Mouse (Mus musculus) thymus, postnatal 10 days (tissue): ENCODE results near the gene Gm16181.

ENCODE experiments used
- DNase-seq, 2 experiments: peaks; one replicate each; pipeline ENCODE4 v3.0.0; 2021; ENCODE audit warnings: low spot score in 2 of 2

Gm16181 gene

DNA sequence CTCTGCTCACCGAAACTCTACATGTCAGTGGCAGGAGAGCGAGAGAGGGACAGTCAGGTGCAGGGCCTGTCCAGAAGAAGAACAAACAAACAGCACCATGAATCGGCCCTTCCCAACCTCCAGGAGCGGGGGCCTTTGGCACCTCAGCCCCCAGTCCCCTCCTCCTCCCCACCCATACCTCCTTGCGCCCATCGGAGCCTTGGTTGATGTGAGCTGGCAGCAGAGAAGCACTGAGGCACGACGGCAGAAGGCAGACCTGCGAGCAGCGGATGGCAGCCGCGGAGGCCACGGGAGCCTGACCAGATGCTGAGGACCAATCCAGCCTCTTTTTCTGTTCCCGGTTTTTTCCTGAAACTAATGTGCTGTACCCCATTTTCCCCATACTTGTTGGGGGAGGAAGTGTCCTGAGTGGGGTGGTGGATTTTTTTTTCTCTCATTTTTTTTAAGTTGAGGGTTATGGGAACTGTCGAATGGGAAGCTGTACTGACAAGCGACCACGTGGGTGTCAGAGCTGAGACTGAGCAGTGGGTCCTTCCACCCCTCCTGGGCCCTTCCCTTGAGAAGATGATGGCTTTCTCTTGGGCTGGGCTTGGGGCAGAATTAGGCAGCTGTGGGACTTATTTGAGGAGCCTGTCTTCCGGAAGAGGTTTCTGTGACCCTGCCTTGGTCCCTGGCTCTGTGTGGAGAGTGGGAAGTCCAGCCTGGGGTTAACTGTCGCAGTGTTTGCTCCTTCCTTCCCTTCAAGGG lies 29.0 kb downstream of the Gm16181 start:
- DNase-seq = no peak

DNA sequence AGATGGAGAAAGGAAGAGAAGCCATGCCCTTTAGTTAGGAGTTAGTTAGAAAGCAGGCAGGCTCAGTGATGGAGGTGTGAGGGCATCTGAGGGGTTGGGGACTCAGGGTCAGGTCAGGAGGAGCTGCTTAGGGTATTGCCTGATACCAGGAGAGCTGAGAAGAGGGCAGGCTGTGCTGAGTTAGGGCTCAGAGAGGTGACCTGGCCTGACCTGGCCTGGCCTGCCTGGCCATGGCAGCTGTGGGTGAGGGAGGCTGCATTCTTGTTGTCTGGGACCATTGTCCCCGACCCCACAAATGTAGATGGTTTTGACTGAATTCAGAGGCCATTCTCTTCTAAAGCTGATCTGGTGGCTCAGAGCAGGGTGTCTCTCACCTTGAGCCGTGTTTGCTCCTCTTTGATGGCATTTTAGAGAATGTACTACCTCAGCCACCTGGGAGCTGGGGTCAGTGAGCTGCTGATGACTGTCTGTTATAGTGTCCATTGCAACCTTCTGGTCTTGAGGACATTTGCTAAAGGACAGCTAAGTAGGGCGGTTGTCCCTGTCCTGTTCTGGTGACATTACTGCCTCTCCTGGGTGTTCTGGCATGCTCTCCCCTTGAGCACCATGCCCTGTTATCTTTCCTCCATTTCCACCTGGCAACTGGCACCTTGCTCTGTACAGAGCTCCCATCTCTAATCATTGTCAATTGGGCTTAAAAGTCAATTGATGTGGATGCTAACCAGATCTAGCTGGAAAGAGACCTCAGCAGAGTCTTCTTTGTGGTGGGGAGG lies 29.9 kb downstream of the Gm16181 start:
- no peak for DNase-seq

DNA sequence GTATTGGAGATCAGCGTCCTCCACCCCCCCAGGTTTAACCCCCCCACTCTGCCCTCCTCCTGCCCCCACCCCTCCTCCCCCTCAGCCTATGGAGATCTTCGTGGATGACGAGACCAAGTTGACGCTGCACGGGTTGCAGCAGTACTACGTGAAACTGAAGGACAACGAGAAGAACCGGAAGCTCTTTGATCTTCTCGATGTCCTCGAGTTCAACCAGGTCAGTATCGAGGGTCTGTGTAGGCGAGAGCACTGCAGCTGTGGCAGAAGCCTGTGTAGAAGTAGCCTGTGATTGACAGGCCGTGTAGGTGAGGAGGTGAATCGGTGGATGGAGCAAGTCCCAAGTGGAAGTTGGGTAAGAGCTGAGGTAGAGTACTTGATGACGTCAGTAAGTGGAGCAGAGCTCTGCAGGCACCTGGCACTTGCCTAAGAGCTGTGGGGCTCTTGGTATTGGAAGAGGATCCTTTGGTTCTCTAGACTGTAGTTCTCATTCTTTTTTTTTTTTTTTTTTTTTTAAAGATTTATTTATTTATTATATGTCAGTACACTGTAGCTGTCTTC lies 30.6 kb downstream of the Gm16181 start:
- no peak for DNase-seq

DNA sequence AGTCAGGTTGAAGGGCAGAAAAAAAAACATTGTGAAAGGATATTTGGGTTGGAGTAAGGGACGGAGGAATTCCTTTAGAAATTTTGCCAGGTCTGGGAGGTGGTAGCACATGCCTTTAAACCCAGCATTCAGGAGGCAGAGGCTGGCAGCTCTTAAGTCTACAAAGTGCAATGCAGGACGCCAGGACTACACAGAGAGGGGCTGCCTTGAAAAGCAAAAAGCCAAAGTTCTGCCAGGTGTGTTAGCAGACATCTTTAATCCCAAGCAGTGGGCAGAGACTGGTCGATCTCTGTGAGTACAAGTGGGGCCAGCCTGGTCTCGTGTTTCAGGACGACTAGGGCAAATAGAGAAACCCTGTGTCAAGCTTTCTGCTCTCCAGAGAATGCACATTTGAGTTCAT lies 31.3 kb downstream of the Gm16181 start:
- DNase-seq = no peak

DNA sequence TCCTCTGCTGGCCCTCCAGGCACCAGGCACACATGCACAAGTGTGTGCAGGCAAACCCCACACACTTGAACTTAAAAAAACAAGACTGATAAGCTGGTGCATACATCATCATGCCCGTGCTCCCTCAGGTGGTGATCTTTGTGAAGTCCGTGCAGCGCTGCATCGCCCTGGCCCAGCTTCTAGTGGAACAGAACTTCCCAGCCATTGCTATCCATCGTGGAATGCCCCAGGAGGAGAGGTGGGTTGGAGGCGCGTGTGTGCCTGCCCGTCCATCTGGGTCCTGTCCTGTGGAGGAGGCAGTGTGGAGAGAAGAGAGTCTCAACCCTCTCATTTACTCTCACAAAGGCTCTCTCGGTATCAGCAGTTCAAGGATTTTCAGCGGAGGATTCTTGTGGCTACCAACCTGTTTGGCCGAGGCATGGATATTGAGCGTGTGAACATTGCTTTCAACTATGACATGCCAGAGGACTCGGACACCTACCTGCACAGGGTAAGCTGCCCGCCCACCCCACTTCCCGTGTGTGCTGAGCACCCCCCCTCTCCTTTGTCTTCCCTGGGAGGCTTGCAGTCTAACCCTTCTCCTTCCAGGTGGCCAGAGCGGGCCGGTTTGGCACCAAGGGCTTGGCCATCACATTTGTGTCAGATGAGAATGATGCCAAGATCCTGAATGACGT lies 32.1 kb downstream of the Gm16181 start:
- DNase-seq = no peak

DNA sequence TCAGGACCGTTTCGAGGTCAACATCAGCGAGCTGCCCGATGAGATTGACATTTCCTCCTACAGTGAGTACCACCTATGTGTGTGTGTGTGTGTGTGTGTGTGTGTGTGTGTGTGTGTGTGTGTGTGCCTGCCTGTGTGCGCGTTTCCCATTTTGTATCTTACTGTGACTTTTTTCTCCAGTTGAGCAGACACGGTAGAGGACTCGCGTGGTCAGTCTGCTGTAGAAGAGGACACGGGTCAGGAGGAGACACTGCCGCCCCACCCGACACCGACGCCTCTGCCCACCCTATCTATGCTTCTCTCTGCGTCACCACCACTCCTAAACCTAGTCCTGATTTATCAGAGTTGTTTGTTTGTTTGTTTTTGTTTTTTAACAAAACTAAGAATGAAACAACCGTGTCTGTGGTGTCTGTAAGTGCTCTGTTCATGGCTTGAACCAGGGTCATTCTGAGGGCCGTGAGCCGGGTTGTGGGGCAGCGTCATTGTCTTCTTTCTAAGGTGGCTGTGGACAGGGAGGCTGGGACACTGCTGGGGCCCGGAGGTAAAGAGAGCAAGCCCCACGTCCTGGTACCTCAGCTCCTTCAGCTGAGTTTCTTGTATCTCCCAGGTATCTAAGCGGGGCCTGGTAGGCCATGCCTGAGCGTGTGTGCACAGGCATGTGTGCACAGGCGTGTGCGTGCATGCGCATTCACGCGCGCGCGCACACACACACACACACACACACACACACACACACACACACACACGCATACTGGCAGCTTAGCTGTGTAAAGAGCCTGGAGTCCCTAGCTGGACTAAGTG lies 32.9 kb downstream of the Gm16181 start:
- no peak for DNase-seq

DNA sequence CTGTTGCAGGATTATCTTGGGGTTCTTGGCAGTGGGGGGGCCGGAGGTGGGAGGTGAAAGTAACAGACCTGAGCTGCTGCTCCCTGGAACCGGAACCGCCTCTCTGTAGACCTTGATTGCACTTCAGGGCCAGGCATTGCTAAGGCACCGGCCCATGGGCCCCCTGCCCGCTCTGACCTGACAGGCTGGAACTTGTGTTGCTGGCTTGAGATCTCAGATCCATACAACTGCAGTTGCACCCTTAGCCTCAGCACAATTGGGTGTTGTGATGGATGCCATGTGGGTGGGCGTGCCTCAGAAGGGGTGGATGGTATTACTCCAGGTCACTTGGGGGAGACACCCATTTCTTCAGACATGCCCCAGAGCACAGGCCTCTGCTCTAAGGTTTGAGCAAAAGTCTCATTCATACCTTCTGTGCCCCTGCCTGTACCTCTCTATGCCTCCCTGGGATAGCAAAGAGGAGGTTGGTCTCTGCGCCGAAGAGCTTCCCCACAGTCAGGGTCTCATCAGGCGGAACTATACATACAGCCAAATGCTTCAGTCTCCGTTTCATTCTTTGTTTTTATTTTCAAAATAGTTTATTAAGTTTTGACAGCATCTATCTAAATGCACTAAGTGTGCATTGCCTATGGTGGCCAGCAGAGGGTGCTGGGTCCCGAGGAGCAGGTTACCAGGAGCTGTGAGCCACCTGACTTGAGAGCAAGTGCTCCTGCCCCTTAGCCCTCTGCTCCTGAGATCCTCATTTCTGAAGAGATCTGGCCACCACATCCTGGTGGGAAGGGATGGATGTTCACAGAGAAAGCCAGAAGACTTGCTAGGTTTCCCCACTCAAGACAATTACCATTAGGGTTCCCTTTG lies 33.8 kb downstream of the Gm16181 start:
- peak; percentile 59 to 74 for DNase-seq

DNA sequence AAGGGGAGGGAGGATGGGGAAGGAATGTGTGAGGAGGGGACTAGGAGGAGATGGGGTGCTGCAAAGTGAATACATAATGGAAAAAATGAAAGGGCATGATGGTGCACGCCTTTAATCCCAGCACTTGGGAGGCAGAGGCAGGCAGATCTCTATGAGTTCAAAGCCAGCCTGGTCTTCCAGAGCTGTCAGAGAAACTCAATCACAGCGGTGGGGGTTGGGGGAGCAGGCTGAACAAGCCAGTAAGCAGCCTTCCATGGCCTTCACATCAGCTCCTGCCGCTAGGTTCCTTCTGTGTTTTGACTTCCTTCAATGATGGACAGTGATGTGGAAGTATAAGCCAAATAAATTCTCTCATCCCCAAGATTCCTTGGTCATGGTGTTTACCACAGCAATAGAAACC lies 34.7 kb downstream of the Gm16181 start:
- DNase-seq = no peak

DNA sequence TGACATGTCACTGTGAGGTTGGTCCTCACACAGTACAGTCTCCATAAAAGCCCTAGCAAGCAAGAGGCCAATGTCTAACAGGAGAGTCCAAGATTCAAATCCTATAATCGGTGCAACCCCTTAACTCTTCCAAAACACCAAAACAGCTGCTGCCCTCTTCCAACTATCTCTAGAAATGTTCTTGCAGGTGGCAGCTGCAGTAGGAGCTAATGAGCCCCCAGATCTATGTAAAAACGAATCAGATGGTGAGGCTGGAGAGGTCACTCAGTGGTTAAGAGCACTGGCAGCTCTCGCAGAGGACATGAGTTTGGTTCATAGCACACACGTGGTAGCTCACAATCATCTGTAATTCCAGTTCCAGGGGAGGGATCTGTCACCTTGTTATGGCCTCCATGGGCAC lies 35.1 kb downstream of the Gm16181 start:
- DNase-seq = no peak

DNA sequence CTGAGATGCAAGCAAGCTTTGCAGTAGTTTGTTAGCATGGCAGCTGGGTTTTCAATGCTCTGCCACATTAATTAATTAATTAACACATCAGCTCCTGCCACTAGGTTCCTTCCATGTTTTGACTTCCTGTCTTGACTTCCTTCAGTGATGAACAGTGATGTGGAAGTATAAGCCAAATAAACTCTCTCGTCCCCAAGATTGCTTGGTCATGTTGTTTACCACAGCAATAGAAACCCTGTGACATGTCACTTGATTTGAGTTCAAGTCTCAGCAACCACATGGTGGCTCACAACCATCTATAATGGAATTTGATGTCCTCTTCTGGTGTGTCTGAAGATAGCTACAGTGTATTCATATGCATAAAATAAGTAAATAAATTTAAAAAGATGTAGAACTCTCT lies 36.7 kb downstream of the Gm16181 start:
- no peak for DNase-seq

DNA sequence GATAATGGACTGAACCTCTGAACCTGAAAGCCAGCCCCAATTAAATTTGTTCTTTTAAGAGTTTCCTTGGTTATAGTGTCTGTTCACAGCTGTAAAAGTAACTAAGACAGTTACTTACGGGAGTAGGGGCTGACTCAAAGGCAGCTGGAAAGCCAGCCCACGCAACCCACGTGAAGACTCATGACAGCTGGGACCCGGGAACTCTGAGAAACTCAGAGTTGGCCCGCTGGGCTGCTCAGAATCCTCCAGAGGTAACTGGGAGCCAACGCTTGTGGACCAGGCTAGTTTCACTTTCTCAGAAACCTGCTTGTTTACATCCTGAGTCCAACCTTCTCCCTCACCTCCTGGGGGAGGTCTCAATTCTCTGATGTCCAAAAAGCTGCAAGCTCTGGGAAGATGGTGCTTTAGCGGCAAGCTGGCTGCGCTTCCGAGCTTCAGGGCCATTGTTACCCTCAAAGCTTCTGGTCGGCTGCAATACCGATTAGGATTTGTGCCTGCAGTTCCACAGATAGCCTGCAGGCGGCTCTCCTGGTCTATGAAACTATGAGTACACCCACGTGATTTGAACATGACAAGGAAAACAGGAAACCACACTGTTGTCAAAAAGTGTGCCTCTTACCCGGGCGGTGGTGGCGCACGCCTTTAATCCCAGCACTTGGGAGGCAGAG lies 37.3 kb downstream of the Gm16181 start:
- DNase-seq = peak; percentile 88 to 94

DNA sequence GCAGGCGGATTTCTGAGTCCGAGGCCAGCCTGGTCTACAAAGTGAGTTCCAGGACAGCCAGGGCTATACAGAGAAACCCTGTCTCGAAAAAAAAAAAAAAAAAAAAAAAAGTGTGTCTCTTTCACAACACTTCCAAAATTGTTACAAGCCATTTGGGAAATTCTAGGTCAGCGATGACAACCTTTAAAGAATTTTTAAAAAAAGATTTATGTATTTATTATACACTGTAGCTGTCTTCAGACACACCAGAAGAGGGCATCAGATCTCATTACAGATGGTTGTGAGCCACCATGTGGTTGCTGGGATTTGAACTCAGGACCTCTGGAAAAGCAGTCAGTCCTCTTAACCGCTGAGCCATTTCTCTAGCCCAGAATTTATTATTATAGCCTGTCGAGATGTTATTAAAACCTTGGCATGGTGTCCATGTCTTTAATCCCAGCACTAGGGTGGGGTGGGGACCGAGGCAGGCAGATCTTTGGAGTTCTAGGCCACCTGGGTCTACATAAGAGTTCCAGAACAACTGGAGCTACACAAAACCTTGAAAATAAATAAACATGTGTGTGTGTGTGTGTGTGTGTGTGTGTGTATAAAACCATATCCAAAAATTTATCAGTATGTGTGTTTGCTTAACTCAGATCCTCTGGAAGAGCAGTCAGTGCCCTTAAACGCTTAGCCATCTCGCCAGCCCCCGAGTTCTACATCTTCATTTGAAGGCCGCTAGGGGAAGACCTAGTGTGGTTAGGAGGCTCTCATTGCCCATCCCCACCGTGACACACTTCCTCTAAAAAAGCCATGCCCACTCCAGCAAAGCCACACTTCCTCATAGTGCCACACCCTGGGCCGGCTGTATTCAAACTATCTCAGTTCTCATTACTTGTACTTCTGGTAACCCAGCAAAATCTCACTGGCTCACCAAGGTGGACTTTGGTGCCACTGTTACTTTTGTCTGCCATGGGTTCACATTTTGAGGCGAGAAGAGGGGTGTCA lies 38.2 kb downstream of the Gm16181 start:
- no peak for DNase-seq

DNA sequence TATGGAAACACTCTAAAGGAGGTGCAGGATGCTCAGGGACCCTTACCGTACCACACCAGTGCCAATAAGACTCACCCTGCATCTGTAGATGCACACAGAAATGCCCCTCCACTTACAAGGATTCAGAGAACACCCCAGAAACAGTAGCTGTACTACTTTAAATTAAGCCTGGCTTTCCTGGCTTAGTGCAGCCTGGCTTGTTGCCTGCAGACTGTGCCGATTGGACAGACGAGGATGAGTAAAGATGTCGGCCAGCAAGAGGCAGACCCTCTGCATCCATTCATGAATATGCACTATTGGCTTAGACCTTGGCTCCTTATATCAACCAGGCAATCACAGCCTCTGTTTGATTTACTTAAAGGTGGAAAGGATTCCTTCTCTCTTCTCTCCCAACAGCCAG lies 39.0 kb downstream of the Gm16181 start:
- DNase-seq = no peak

DNA sequence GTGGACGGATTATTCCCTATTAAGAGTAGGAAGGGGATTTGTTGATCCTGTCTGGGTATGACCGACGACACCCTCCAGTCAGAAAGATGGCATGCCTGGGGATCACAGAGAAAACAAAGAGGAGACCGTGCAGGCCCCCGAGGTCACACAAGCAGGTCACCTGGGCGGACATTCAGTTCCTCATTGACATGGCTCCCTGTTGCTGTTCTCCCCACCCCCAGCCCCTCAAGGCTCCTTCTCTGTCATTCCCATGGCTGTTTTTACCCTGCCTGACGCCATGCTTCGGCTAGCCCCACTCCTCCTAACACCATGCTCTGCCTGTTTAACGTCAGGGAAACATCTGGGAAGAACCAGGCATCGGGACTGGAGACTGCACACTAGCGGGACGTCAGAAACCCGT lies 41.0 kb downstream of the Gm16181 start:
- no peak for DNase-seq

DNA sequence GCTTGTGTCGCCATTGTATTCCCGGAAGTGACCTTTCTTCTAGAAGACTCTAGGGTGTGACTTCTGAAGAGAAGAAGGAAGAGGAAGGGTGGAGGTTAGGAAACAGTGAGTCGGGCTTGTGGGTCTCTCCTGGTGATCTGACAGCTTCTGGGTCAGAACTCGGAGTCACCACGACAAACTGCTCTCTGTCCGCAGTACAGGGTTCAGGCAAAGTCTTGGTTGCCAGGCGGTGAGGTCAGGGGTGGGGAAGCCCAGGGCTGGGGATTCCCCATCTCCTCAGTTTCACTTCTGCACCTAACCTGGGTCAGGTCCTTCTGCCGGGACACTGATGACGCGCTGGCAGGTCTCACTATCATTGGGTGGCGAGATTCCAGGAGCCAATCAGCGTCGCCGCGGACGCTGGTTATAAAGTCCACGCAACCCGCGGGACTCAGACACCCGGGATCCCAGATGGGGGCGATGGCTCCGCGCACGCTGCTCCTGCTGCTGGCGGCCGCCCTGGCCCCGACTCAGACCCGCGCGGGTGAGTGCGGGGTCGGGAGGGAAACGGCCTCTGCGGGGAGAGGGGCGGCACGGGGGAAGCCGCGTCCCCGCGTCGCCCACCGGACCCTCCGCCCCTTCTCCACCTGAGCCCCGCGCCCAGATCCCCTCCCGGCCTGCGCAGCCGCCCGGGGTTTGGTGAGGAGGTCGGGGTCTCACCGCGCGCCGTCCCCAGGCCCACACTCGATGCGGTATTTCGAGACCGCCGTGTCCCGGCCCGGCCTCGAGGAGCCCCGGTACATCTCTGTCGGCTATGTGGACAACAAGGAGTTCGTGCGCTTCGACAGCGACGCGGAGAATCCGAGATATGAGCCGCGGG lies 42.3 kb downstream of the Gm16181 start, which contains the start of gene H2-D1:
TSS of gene H2-D1 (plus strand) at position 67 of the 859 bp plus-strand sequence.
- peak; percentile 92 to 98 for DNase-seq

DNA sequence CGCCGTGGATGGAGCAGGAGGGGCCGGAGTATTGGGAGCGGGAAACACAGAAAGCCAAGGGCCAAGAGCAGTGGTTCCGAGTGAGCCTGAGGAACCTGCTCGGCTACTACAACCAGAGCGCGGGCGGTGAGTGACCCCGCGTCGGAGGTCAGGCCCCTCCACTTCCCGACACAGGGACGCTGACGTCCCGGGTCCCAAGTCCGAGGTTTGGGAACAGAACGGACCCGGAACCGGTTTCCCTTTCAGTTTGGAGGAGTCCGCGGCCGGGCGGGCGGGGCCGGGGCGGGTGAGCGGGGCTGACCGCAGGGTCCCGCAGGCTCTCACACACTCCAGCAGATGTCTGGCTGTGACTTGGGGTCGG lies 42.9 kb downstream of the Gm16181 start:
- no peak for DNase-seq

DNA sequence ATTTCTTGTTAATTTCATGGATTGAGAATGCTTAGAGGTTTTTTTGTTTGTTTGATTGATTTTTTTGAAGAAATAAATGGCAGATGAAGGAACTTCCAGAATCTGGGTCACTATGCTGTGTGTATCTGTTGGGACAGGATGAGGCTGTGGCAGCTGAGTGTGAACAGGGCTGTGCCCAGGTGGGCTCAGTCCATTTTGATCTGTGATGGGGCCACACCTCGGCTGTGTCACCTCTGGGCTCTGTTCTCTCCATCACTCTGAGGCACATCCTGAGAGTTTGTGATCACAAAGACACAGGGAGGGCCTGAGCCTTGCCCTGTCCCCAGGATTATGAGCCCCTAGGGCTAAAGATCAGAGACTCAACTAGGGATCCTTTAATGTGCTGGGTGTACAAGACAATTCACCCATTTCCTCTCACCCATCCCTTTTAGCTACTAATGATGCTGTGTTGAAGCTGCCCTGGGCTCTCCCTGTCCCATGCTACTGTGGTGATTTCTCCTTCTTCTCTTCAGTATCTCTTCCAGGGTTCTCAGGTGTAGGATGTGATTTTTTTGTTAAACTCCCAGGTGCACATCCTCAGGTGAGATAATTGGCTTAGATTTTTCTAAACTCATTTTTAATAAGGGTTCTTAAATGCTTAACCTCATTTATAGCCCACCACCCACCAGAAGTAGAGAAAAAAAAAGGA lies 46.9 kb downstream of the Gm16181 start:
- no peak for DNase-seq
